Comparison of ENCODE assay signal across 8 mouse cellular contexts in genomic region chr10:4612313-4613036, GRCm38 (mm10). TPM values are rescaled to one million over a fixed set of nuclear protein-coding genes. Genes with fewer than 3 reads are reported as not detected.
DNase-seq lines count a peak whose midpoint lies in the region; ATAC-seq lines count a peak whose summit lies in the region.

No protein-coding gene starts in this region.

- no peaks in the 10 kb centered on the region for H3K27me3 ChIP-seq in liver, embryonic 13.5 days
- H3K27me3 ChIP-seq in forebrain, embryonic 10.5 days (ENCODE audit: poor library complexity, severe bottlenecking) = no peaks in the 10 kb centered on the region

- H3K36me3 ChIP-seq in liver, embryonic 13.5 days = no peaks in the 10 kb centered on the region
- no peaks in the 10 kb centered on the region for H3K36me3 ChIP-seq in forebrain, embryonic 10.5 days (replicated peaks)

- DNase-seq in gastrocnemius, postnatal 25 days = peak; percentile 28
- no peak for DNase-seq in gastrocnemius, postnatal 4 days (ENCODE audit: low spot score in 2 of 2)
- peak; percentile 41 for DNase-seq in CD4-positive helper T cell, adult 2 months (ENCODE audit: low read depth, low spot score)
- peak; percentile 19 for DNase-seq in fibroblast of lung, adult 2 months (ENCODE audit: low read depth)
- DNase-seq in liver, embryonic 13.5 days = peak; percentile 2
- peak; percentile 63 for DNase-seq in thymus, postnatal 14 days
- no peak for DNase-seq in frontal cortex, postnatal 36 days (ENCODE audit: low spot score in 2 of 2)
- no peak for DNase-seq in forebrain, embryonic 10.5 days (ENCODE audit: extremely low spot score, low spot score)

- H3K4me2 ChIP-seq in liver, embryonic 13.5 days = peak overlapping the region; percentile 55

- H3K27ac ChIP-seq in liver, embryonic 13.5 days = no peak overlapping the region
- no peak overlapping the region for H3K27ac ChIP-seq in forebrain, embryonic 10.5 days

- 0 out of 2 replicates have a peak, but pooled peaks cover 6% of the 10 kb centered on the region for H3K4me1 ChIP-seq in liver, embryonic 13.5 days (replicated peaks)
- H3K4me1 ChIP-seq in forebrain, embryonic 10.5 days = no peaks in the 10 kb centered on the region

- no peak overlapping the region for H3K9ac ChIP-seq in liver, embryonic 13.5 days

- 19% methylated on average over 22 of the region's 22 CpGs for WGBS in liver, embryonic 13.5 days (ENCODE audit: insufficient replicate concordance)
- WGBS in forebrain, embryonic 10.5 days = 87% methylated on average over 22 of the region's 22 CpGs

- peak overlapping the region; percentile 35 for H3K4me3 ChIP-seq in liver, embryonic 13.5 days (replicated peaks)
- H3K4me3 ChIP-seq in forebrain, embryonic 10.5 days = no peak overlapping the region

- no peaks in the 10 kb centered on the region for H3K9me3 ChIP-seq in liver, embryonic 13.5 days (replicated peaks)
- no peaks in the 10 kb centered on the region for H3K9me3 ChIP-seq in forebrain, embryonic 10.5 days

- peak; percentile 47; the same call in 1 of the 2 replicates for ATAC-seq in liver, embryonic 13.5 days (ENCODE audit: low read depth)

RNA-seq across cellular contexts. Expression of gene Esr1, which starts 1.1 kb away (rescaled TPM):
- total RNA-seq in gastrocnemius, postnatal 25 days (2021) = 10 to 100 TPM; 30.8 to 37.8 TPM
- total RNA-seq in gastrocnemius, postnatal 4 days (2021) = 10 to 100 TPM; 25.3 to 32.6 TPM
- polyA plus RNA-seq in liver, embryonic 13.5 days (2015; fragmentation: Nextera tagmentation; extraction: Ambion mirVana) = 0.03 and 0.12 TPM in 2 replicates
- not detected in 2 replicates for polyA plus RNA-seq in forebrain, embryonic 10.5 days (2016; fragmentation: Nextera tagmentation; extraction: Ambion mirVana)

Comparison
In these comparisons a context has a peak if more than half of its experiments do, and no peak if none do; other contexts are left out.
1. DNase-seq: peak in gastrocnemius, postnatal 25 days (single experiment), CD4-positive helper T cell, adult 2 months (single experiment), fibroblast of lung, adult 2 months (single experiment), liver, embryonic 13.5 days (single experiment) and thymus, postnatal 14 days (single experiment); none in gastrocnemius, postnatal 4 days (0 of 2), frontal cortex, postnatal 36 days (0 of 2) and forebrain, embryonic 10.5 days (single experiment).